Mouse (Mus musculus) megakaryocyte, embryonic 14.5 days (primary cell): ENCODE results near the gene Tigd4.

Source experiments
- FLI1 ChIP-seq: IDR thresholded peaks from 2 replicates; pipeline ENCODE4 v1.6.1; 2012; ENCODE audit warnings: low read length, inconsistent platforms, mixed read lengths
- GATA1 ChIP-seq: IDR thresholded peaks from 3 replicates; pipeline ENCODE4 v1.6.1; 2012; ENCODE audit warnings: mixed read lengths, low read length, inconsistent platforms, borderline replicate concordance

GRCm38 (mm10) chr3:84547177-84547576 is 46.2 kb upstream of the Tigd4 start:
- TF ChIP-seq GATA1 (no peak), FLI1 (no peak)
